Mouse (Mus musculus) liver, embryonic 13.5 days (tissue): ENCODE measurements around the gene Mthfd1. TPM values are rescaled to one million over a fixed set of nuclear protein-coding genes. Genes with fewer than 3 reads are reported as not detected.
A peak's percentile ranks its signal among the peaks of the same experiment; 100 is the strongest.

Experiments
- ATAC-seq: fragments of 200-750 bp; cut with Nextera tagmentation; 2 replicates; pipeline ENCODE4 v1.8.0; 2017; ENCODE audit warnings: low read depth, mild to moderate bottlenecking, moderate number of reproducible peaks, moderate library complexity
- DNase-seq: peaks from one replicate; pipeline ENCODE4 v3.0.0; 2022
- H3K27ac ChIP-seq: fragments of 300-500 bp; sonication (generic); 2 replicates; pipeline ENCODE4 v1.5.1; 2015; ENCODE audit warnings: moderate library complexity, mild to moderate bottlenecking, inconsistent platforms
- H3K27me3 ChIP-seq: fragments of 300-500 bp; sonication (generic); 2 replicates; pipeline ENCODE4 v1.6.1; 2015; ENCODE audit warnings: mild to moderate bottlenecking, inconsistent platforms
- H3K36me3 ChIP-seq: fragments of 300-500 bp; sonication (generic); 2 replicates; pipeline ENCODE4 v1.6.1; 2015; ENCODE audit warnings: mild to moderate bottlenecking, inconsistent platforms
- H3K4me1 ChIP-seq: fragments of 300-500 bp; sonication (generic); replicated peaks from 2 replicates; pipeline ENCODE4 v1.6.1; 2015; ENCODE audit warnings: inconsistent platforms
- H3K4me2 ChIP-seq: fragments of 300-500 bp; sonication (generic); 2 replicates; pipeline ENCODE4 v1.6.1; 2015; ENCODE audit warnings: inconsistent platforms, mild to moderate bottlenecking, moderate library complexity
- H3K4me3 ChIP-seq: fragments of 300-500 bp; sonication (generic); replicated peaks from 2 replicates; pipeline ENCODE4 v1.5.1; 2015; ENCODE audit warnings: mild to moderate bottlenecking, inconsistent platforms
- H3K9ac ChIP-seq: fragments of 300-500 bp; sonication (generic); 2 replicates; pipeline ENCODE4 v1.6.1; 2015; ENCODE audit warnings: mild to moderate bottlenecking, inconsistent platforms
- H3K9me3 ChIP-seq: fragments of 300-500 bp; sonication (generic); replicated peaks from 2 replicates; pipeline ENCODE4 v1.6.1; 2016; ENCODE audit warnings: inconsistent platforms
- WGBS: fragments of 180-500 bp; shearing (Covaris S2); methylation state at CpG from one replicate; pipeline ENCODE4 v1.1.7; 2015; ENCODE audit not compliant: insufficient replicate concordance; 5-methylcytosine and 5-hydroxymethylcytosine counted together
- polyA plus RNA-seq: library from polyadenylated mRNA; unstranded; fragments of >200 nt; fragmentation: Nextera tagmentation; extraction: Ambion mirVana; gene quantifications from 2 replicates; pipeline ENCODE4 v1.2.1, GENCODE M21; 2015

Mthfd1 gene
- polyA plus RNA-seq, 1 experiment from 2014 or later = 111 TPM

DNA sequence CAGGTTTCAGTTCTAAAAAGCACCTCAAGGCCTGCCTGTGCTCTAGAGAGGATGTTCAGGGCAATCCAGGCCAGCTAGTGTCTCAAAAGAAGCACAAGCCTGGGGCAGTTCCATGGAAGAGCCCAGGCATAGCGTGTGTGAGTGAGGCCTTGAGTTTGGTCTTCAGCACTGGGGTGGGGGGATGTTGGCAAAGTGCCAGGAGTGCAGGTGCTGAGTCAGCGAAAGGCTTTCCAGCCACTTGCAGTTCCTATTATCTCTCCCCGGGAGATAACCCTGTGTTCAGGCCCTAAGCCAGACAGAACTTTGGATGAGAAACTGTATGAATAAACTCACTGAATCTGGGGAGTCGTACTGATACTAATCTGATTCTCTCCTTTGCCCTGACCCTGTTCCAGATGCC is 27.0 kb downstream of the Mthfd1 start:
- H3K4me2 ChIP-seq = no peak overlapping the region
- WGBS = 67% methylated on average over 4 of the region's 4 CpGs
- no peak overlapping the region for H3K4me3 ChIP-seq
- no peaks in the 10 kb centered on the region for H3K9me3 ChIP-seq
- DNase-seq (no peak), ATAC-seq (no peak)
- H3K27me3 ChIP-seq = no peaks in the 10 kb centered on the region
- no peak overlapping the region for H3K27ac ChIP-seq
- H3K9ac ChIP-seq = no peak overlapping the region
- peaks cover 91% of the 10 kb centered on the region for H3K36me3 ChIP-seq
- peaks cover 2% of the 10 kb centered on the region; the same call in 1 of the 2 replicates for H3K4me1 ChIP-seq

DNA sequence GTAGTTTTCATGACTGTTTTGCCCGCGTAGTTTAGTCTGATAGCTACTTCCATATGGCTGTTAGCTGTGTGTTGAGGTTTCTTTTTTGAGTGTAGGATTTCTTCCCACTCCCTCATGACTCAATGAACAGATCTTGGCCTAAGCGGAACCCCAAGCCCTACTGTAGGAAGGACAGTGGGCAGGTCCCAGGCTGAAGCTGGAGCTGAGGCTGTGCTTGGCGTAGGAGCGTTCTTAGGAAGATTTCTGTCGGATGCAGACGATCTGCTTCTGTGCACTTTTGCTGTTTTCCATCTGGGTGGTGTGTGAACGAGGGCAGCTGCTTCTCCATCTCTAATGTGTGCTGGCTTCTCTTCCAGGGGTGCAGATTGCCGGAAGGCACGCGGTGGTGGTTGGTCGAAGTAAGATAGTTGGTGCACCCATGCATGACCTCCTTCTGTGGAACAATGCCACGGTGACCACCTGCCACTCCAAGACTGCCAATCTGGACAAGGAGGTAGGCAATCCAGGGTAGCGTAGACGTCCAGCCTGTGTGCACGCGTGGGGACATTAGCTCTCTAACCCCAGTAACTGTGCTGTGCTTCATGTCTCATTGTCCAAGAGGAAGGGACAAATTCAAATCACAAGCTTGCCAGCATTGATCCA is 27.6 kb downstream of the Mthfd1 start:
- no peaks in the 10 kb centered on the region for H3K27me3 ChIP-seq
- no peak overlapping the region for H3K9ac ChIP-seq
- WGBS = 90% methylated on average over 17 of the region's 17 CpGs
- DNase-seq (no peak), ATAC-seq (no peak)
- H3K36me3 ChIP-seq = peaks cover 91% of the 10 kb centered on the region
- H3K4me3 ChIP-seq = no peak overlapping the region
- no peaks in the 10 kb centered on the region for H3K9me3 ChIP-seq
- no peak overlapping the region for H3K27ac ChIP-seq
- no peak overlapping the region for H3K4me2 ChIP-seq
- H3K4me1 ChIP-seq = peaks cover 2% of the 10 kb centered on the region; the same call in 1 of the 2 replicates

DNA sequence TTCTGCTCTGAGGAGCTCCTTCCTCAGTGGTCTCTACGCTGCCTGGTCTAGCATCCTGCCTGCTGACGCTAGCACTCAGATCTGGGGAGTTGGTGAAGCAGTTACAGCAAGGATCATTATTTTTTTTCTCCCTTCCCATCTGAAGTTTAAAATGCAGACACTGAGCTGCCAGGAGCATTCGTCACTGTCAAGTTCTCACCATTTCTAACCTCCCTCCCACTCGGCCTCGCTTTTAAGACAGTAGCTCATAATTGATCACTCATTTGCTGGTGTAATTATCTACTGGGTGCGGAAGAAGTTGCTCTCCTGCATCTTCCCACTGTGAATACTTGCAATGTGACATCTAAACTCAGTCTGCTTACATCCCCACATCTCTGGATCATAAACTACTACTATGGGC is 30.3 kb downstream of the Mthfd1 start:
- H3K4me1 ChIP-seq = 0 out of 2 replicates have a peak, but pooled peaks cover 2% of the 10 kb centered on the region
- peaks cover 89% of the 10 kb centered on the region for H3K36me3 ChIP-seq
- no peaks in the 10 kb centered on the region for H3K9me3 ChIP-seq
- H3K4me3 ChIP-seq = no peak overlapping the region
- ATAC-seq = no peak
- 85% methylated on average over 6 of the region's 6 CpGs for WGBS
- H3K4me2 ChIP-seq = no peak overlapping the region
- no peak overlapping the region for H3K27ac ChIP-seq
- H3K9ac ChIP-seq = no peak overlapping the region
- DNase-seq = no peak
- H3K27me3 ChIP-seq = no peaks in the 10 kb centered on the region

DNA sequence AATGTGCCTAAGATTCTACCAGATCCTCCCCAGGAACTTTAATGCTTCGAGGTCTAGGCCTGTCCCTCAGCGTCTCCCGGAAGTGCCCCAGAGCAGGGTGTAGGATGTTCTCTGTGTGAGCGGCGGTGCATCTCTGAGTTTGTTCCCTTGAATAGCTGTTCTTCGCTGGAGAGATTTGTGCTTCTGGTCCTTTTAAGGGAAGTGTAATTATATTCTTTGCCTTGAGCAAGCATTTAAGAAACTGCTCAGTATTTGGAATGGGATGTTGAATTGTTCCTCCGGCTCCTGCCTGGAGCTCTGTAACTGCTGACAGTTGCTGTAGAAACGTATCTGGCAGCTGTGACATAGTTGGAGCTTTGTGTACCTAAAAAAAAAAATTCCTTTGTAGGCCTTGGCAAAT is 32.9 kb downstream of the Mthfd1 start:
- H3K27me3 ChIP-seq = no peaks in the 10 kb centered on the region
- H3K4me3 ChIP-seq = no peak overlapping the region
- no peaks in the 10 kb centered on the region for H3K9me3 ChIP-seq
- no peak for ATAC-seq
- DNase-seq = no peak
- no peak overlapping the region for H3K27ac ChIP-seq
- no peak overlapping the region for H3K4me2 ChIP-seq
- H3K4me1 ChIP-seq = no peaks in the 10 kb centered on the region
- H3K36me3 ChIP-seq = peaks cover 90% of the 10 kb centered on the region
- no peak overlapping the region for H3K9ac ChIP-seq
- WGBS = 85% methylated on average over 8 of the region's 8 CpGs

DNA sequence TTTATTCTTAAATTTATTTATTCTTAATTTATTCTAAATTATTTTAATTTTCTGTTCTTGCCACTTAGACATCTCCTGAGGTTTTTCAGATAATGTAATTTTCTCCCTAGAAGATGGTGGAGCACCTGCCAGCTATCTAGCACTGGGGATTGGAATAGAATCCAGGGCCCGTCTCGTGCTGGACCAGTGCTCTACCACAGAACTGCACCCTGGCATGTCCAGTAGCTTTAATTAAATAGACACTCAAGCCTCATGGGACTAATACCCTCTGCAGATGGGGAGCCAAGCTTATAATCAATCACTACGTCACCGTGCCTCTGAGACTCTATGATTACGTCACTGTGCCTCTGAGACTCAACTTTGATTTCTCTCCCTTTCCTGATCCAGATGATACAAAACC is 33.4 kb downstream of the Mthfd1 start:
- WGBS = 86% methylated on average over 5 of the region's 5 CpGs
- no peak overlapping the region for H3K4me3 ChIP-seq

DNA sequence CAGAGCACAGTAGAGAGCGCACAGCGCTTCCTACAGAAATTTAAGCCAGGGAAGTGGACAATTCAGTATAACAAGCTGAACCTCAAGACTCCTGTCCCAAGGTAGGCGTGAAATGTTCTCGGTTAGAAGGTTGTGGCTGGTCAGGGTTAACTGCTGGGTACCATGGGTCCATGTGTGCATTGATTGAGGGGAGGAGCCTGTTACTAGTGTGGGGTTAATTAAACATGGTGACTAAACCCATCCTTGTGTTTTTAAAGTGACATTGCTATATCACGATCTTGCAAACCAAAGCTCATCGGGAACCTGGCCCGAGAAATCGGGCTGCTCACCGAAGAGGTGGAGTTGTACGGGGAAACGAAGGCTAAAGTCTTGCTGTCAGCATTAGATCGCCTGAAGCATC is 34.3 kb downstream of the Mthfd1 start:
- no peak overlapping the region for H3K4me2 ChIP-seq
- H3K9ac ChIP-seq = no peak overlapping the region
- no peaks in the 10 kb centered on the region for H3K9me3 ChIP-seq
- no peak overlapping the region for H3K4me3 ChIP-seq
- no peak overlapping the region; the same call in 1 of the 2 replicates for H3K27ac ChIP-seq
- H3K36me3 ChIP-seq = peaks cover 90% of the 10 kb centered on the region
- no peaks in the 10 kb centered on the region for H3K27me3 ChIP-seq
- ATAC-seq = peak; percentile 43
- no peaks in the 10 kb centered on the region for H3K4me1 ChIP-seq
- DNase-seq = no peak
- 84% methylated on average over 12 of the region's 12 CpGs for WGBS

More for the DNA sequence above, 33.4 kb downstream of the Mthfd1 start:
- no peak for ATAC-seq
- Histone ChIP-seq H3K36me3 (peaks cover 90% of the 10 kb centered on the region), H3K27me3 (no peaks in the 10 kb centered on the region), H3K9me3 (no peaks in the 10 kb centered on the region), H3K9ac (no peak overlapping the region), H3K4me1 (no peaks in the 10 kb centered on the region), H3K27ac (no peak overlapping the region), H3K4me2 (no peak overlapping the region)
- no peak for DNase-seq

DNA sequence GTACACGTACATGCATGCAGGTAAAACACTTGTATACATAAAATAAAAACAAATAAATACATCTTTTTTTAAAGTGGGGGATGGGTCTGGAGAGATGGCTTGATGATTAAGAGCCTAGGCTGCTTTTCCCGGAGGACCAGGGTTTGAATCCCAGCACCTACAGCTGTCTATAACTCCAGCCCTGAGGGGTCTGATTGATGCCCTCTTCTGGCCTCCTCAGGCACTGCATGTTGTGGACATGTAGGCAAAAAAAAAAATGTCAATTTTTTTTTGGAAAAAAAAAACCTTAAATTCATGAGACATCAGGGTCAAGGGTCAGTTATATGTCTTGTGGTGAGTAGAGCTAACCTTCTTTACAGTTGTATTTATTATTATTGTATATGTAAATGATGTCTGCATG is 35.2 kb downstream of the Mthfd1 start:
- DNase-seq (no peak), ATAC-seq (no peak)
- Histone ChIP-seq H3K27ac (no peak overlapping the region), H3K4me1 (no peaks in the 10 kb centered on the region), H3K4me2 (no peak overlapping the region), H3K9ac (no peak overlapping the region), H3K9me3 (no peaks in the 10 kb centered on the region), H3K36me3 (peaks cover 91% of the 10 kb centered on the region), H3K27me3 (no peaks in the 10 kb centered on the region), H3K4me3 (no peak overlapping the region)
- WGBS = 84% methylated on average over 2 of the region's 2 CpGs

DNA sequence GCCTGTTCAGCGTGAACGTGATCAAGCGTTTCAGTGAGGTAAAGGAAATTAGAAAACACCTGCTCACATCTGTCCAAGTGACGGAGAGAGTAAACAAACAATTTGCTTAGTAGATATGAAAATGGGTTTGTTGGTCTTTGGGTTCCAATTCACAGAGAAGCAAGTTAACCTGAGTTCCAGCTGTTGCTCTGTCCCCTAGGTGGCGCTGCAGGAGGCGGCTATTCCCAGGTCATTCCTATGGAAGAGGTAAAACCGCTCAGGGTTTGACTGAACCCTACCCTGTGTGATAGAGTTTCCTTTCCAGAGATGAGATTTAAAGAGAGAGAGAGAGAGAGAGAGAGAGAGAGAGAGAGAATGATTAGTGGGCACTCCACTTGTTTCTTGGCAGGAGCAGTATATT is 38.1 kb downstream of the Mthfd1 start:
- H3K27me3 ChIP-seq = no peaks in the 10 kb centered on the region
- H3K4me2 ChIP-seq = no peak overlapping the region
- H3K9me3 ChIP-seq = no peaks in the 10 kb centered on the region
- ATAC-seq (no peak; the same call in 1 of the 2 replicates), DNase-seq (peak; percentile 19)
- no peak overlapping the region for H3K4me3 ChIP-seq
- no peaks in the 10 kb centered on the region for H3K4me1 ChIP-seq
- no peak overlapping the region for H3K27ac ChIP-seq
- peaks cover 97% of the 10 kb centered on the region for H3K36me3 ChIP-seq
- H3K9ac ChIP-seq = no peak overlapping the region
- 61% methylated on average over 7 of the region's 7 CpGs for WGBS

DNA sequence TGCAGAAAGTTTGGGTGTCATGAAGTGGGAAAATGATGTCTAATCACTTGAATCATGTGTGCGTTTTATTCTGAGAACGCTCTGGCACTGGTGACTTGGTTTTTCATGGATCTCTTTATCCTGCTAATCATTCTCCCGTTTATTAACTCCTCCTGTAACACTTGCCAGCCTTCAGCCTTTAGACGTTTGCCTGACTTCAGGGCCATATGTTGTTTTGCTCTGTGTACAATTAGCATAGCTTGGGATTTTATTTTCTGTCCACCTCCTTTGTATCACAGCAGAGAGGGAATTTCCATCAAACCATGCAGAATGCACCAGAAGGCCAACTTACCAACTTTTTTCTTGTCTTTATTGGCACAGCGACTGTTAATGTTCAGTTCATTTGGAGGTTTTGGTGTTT is 42.7 kb downstream of the Mthfd1 start:
- Histone ChIP-seq H3K4me3 (no peak overlapping the region), H3K4me2 (no peak overlapping the region), H3K4me1 (no peaks in the 10 kb centered on the region), H3K9me3 (no peaks in the 10 kb centered on the region), H3K36me3 (peaks cover 92% of the 10 kb centered on the region), H3K27me3 (no peaks in the 10 kb centered on the region), H3K27ac (no peak overlapping the region), H3K9ac (no peak overlapping the region)
- ATAC-seq = no peak
- 82% methylated on average over 5 of the region's 5 CpGs for WGBS
- DNase-seq = no peak

DNA sequence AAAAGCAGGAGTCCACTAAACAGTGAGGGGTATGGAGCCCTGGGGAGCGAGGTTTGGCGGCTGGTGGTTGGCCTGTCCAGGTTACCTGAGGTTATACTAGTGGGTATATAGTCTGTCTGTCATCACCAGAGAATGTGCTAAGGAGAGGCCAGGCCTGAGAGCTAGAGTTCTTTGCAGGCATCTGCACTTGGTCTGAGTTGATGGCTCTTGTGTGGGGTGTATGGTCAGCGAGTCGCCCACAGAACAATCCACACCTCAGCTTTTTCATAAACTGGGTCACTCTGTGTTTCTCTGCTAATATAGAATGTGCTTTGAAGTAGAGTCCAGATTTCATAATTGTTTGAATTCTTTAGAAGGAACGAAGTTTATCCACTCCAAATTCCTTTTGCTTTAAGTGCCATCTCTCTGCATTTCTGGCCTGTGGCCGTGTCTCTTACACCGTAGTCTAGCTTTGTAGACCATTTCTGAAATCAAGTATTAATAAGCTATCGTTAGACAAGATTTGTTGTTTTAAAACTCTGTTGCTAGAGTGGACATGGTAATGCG is 44.3 kb downstream of the Mthfd1 start:
- no peak overlapping the region for H3K27ac ChIP-seq
- DNase-seq (no peak), ATAC-seq (no peak)
- no peak overlapping the region for H3K4me3 ChIP-seq
- no peaks in the 10 kb centered on the region for H3K9me3 ChIP-seq
- no peak overlapping the region for H3K4me2 ChIP-seq
- H3K36me3 ChIP-seq = peaks cover 92% of the 10 kb centered on the region
- H3K9ac ChIP-seq = no peak overlapping the region
- H3K4me1 ChIP-seq = no peaks in the 10 kb centered on the region
- no peaks in the 10 kb centered on the region for H3K27me3 ChIP-seq
- WGBS = 91% methylated on average over 9 of the region's 9 CpGs

DNA sequence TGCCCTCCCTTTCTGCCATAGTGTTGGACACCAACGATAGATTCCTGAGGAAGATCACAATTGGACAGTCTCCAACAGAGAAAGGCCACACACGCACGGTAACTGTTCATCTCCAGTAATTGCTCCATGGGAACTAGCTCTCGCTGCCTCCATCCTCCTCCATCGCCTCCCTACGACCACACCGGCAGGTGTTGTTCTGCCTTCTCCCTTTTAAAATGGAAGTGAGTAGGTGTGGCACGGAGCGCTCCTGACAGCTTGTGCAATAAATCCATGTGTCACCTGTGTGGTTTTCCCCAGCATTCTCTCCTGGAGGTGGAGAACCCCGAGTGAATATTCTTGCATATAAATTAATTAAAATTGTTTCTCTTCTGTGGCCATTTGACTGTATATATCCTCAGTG is 45.3 kb downstream of the Mthfd1 start:
- Histone ChIP-seq H3K27ac (no peak overlapping the region), H3K9ac (no peak overlapping the region), H3K4me1 (no peaks in the 10 kb centered on the region), H3K9me3 (no peaks in the 10 kb centered on the region), H3K4me3 (no peak overlapping the region), H3K4me2 (no peak overlapping the region), H3K27me3 (no peaks in the 10 kb centered on the region), H3K36me3 (peaks cover 88% of the 10 kb centered on the region)
- DNase-seq (no peak), ATAC-seq (no peak)
- WGBS = 89% methylated on average over 10 of the region's 10 CpGs

DNA sequence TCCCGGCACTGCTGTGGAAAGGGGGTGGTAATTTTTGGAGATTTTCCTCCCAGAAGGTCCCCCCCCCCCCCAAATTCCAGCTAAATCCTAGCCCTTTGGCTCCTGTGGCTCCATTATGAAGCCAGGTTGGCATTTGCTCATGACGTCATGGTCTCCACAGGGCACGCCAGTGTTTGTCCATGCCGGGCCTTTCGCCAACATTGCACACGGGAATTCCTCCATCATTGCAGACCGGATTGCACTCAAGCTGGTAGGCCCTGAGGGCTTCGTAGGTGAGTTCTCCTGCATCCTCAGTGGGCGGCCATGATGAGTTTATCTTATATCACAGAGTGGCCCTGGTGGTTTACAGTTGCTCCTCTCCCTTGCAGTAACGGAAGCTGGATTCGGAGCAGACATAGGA is 48.4 kb downstream of the Mthfd1 start:
- H3K27me3 ChIP-seq = no peaks in the 10 kb centered on the region
- no peaks in the 10 kb centered on the region for H3K4me1 ChIP-seq
- no peak overlapping the region for H3K4me3 ChIP-seq
- H3K27ac ChIP-seq = no peak overlapping the region
- WGBS = 89% methylated on average over 11 of the region's 11 CpGs
- H3K9me3 ChIP-seq = no peaks in the 10 kb centered on the region
- no peak overlapping the region for H3K9ac ChIP-seq
- peaks cover 89% of the 10 kb centered on the region for H3K36me3 ChIP-seq
- ATAC-seq = no peak
- H3K4me2 ChIP-seq = no peak overlapping the region
- DNase-seq = no peak
